Mouse (Mus musculus): Measurements from ENCODE around the gene Slc5a5. TPM values are rescaled to one million over a fixed set of nuclear protein-coding genes. Genes with fewer than 3 reads are reported as not detected.

The Slc5a5 gene
- total RNA-seq, 2 experiments from 2014 or later: 4.4 to 4.5 TPM

DNA sequence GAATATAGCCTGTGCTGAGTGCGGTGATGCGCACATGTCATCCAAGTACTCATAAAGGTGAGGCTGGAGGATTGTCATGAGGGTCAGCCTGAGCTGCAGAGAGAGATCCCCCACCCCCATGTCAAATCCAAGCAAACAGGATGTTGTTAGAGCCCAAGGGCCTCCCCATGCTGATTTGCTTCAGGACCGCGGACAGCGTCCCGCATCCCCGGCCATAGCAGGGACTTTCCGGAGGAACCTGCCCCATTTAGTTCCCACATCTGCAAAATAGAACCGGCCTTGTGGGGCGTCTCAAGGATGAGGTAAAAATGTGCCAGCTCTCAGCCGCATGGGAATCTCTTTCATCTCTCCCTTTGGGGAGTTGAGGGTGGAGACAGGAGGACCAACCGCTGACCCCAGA is 6.9 kb downstream of the Slc5a5 start:
- no peak for DNase-seq
- intact Hi-C loops (cut with DNase I): no loop called here

DNA sequence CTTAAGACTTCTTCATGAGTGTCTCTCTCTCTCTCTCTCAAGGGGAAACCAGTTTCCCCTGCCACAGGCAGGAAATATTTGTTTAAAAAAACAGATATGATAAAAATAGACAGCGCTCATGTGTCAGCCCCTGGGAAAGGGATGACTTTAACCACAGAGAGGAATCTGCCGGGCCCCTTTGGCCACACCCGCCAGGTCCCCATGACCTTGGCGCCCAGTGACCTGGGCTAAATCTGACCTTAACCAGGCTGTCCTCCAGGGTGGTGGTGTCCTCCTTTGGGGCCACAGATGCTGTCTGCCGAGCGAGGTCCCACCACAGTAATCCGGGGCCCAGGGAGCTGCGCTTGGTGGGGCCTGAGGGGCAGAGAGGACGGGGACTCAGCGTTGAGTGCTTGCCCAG is 7.9 kb downstream of the Slc5a5 start:
- DNase-seq: no peak
- intact Hi-C loops (cut with DNase I): no loop called here

DNA sequence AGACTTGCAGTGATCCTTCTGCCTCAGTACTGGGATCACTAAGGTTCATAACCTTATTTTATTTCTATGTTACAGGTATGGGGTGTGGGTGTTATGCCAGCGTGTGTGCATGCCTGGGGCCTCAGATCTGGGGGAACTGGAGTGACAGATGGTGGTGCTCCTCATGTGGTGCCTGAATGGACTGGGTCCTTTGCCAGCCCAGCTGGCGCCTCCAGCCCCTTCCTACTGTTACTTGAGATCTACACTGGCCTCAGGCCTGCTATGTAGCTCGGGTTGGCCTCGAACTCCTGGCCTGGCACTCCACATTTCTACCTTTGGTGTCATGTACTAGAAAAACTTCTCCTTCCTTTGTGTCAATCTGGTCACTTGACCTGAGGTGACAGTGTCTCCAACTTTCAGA is 8.4 kb downstream of the Slc5a5 start:
- DNase-seq: no peak
- intact Hi-C loops (cut with DNase I): no loop called here

DNA sequence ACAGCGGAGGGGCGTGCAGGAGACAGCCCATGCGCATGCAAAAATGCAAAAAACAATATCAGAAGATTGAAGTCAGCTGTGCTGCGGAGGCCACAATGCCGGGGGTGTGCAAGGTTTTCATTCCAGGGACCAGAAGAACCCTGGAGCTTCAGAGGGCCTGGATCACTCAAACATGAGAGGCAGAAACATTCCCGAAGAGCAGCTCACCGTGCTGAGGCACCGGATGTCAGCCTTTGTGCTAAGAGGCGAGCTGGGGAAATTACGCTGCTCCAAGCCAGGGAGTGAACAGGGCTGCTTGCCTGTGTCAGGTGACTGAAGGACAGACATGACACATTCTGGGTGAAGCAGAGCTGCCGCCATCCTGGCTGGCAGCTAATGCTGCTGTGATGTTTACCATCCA is 12.0 kb downstream of the Slc5a5 start:
- DNase-seq: no peak
- intact Hi-C loops (cut with DNase I): no loop called here

DNA sequence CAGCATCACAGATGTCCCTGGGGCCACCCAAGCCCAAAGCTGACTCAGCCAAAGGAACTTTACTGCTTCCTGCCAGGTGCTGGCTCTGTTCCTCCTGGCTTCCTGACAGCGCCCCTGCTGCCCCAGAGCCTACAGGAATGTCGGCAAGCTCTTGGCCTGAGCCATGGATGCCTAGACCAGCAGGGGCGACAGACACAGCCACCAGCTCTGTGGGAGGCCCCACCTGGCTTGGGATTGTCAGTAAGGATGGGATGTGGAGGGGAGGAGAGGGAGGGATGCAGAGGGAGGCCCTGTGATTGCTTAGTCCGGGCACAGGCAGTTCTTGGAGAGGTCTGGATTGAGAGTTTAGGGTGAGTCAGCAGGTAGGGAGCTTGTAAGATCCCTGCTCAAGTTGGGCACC is 12.4 kb downstream of the Slc5a5 start:
- peak; percentile 85 for DNase-seq
- intact Hi-C loops (cut with DNase I): no loop called here

DNA sequence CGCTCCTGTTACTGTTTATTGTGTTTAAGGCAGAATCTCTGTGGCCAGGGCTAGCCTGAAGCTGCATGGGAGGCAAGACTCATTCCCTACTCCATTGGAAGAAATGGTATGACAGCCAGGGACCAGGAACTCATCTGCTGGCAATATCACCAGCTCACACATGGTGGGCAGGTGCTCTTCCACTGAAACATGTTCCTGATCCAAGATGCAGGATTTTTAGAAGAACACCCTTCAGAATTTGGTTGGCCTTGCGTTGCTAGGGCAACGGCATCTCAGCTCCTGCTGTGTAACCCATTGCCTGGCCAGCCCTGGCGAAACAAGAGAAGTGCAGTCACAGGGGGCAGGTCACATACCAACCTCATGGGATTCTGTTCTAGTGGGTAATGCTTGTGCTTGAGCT is 13.1 kb downstream of the Slc5a5 start:
- DNase-seq: no peak
- intact Hi-C loops (cut with DNase I): no loop called here

DNA sequence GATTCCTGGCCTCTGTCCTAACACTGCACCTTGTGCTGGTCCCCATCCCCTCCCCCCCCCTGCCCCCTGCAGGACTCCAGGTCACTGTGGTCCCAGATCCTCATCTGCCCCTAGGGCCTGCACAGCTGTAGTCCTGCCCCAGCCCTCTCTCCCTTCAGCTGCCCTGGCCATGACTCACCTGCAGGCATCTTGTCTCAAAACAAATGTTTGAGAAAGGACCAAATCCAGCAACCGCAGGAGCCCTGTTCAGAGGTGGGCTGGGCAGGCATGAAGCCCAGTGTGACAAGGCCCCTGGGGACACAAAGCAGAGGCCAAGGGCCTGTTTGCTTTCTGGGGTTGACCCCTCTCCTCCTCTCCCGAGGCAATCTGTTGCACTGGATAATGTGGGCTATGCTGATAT is 14.4 kb downstream of the Slc5a5 start:
- DNase-seq: no peak
- intact Hi-C loops (cut with DNase I): no loop called here

DNA sequence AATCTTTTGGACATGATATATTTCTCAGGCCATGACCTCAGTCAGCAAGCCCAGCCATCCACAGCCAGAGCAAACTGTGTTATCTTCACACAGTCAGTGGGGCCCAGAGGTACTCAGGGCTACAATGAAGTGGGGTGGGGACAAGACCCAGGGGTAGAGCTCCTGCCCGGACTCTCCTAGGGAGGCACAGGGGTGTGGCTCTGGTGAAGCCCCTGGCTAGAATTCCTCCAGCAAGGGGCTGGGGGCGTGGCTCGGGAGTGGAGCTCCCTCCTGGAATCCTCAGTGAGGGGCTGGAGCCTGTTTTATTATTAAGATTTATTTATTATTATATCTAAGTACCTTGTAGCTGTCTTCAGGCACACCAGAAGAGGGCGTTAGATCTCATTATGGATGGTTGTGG is 16.2 kb downstream of the Slc5a5 start:
- intact Hi-C loops (cut with DNase I): no loop called here
- no peak for DNase-seq

DNA sequence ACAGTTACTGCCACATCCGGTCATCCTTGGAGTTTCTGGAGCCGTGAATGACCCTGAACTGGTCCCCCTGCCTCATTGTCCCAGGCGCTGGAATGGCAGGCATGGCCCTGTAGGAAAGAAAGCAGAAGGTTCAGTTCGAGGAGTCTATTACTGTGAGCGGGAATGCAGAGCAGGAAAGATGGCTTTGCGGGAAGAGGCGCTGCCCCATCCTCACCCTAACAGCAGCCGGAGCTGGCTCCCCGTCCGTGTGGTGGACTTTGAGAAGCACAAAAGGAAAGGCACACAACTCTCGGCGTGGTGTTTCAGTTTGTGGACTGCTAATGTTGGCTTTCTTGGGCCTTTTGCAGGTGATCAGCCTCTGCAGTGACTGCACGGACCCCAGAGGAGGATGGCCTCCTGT is 18.1 kb downstream of the Slc5a5 start:
- DNase-seq: no peak
- intact Hi-C loops (cut with DNase I): no loop called here

DNA sequence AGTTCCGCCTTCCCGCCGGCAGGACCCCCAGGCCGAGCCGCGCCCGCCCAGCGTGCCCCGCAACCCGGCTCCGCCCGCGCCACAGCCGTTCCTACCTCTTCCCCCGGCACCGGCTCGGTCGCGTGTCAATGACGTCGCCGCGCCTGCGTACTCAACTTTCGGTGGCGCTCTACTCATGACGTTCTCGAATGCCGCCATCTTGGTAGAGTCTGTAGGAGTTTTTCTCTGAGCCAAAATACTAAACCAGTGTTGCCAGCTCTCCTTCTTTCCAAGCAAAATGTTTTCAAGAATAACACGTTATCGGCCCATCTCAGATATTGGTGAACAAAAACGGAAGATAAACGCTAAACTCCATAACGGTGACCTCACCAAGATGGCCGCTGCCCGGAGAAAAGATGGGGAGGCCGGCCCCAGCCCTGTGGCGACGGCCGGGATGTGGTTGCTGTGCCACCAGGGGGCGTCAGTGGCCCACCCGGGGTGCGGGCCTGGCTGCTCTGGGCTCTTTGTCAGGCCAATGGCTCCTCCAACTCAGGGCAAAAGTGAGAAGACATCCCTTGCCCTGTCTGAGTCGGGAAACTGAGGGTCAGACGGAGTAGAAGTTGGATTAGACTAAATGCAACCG is 19.1 kb downstream of the Slc5a5 start, which contains the start of gene Ccdc124:
TSS of gene Ccdc124 (minus strand) at position 572 of the 622 bp plus-strand sequence.
- peak; percentile 95 for DNase-seq
- intact Hi-C loops (cut with DNase I): no loop called here

DNA sequence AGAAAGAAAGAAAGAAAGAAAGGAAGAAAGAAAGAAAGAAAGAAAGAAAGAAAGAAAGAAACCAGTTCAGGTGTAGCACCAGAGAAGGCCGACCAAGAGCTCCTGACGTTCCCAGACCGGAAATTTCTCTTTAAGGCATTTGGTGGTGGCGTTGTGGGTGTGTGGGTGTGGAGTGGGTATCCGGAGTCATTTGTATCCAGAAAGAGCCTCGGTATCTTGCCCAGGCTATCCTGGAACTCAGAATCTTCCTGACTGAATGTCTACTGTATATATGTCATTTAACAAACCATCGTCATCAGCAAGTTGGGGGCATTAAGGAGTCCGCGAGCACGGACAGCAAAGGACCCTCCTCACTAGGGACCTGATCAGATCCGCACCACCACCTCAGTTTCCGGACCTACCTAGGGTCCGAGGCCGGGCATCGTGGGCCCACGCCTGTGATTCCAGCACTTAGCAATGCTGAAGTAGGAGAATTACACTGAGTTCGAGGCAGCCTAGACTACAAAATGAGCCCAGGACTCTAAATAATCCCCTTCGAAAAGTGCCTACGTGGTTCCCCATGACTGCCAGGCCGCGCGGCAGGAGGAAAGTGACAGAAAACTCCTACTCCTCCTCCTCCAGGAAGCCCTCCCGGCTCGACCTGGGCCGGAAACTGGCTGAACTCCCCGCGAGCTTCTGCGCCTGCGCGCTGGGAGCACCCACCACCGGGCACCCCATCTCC is 19.8 kb downstream of the Slc5a5 start:
- intact Hi-C loops (cut with DNase I): no loop called here
- no peak for DNase-seq

DNA sequence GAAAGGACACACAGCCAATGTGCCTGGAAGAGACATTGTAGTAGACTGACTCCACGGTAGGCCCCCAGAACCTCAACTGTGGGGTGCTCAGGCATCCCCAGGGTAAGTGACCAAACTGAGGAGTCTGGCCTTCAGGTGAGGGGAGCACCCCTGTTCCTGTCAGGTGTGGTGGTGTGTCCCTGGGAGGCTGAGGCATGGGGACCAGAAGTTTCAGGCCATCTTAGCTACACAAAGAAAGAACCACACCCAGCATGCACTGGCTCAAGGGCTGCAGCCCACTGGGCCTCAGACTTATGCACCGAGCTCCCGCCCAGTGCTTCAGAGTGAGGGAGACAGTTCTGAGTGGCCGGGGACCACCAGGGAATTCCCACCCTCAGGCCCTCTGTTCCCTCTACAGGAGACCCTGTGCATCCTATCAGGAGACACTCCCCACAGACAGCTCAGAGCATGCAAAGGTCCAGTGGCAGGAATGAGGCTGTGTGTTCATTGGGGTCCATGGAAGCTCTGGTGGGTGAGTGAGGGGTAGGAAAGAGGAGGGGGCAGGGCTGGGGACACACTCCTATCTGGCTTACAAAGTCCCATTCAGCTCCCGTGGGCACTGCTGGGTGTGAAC is 21.3 kb downstream of the Slc5a5 start:
- intact Hi-C loops (cut with DNase I): no loop called here
- DNase-seq: no peak

DNA sequence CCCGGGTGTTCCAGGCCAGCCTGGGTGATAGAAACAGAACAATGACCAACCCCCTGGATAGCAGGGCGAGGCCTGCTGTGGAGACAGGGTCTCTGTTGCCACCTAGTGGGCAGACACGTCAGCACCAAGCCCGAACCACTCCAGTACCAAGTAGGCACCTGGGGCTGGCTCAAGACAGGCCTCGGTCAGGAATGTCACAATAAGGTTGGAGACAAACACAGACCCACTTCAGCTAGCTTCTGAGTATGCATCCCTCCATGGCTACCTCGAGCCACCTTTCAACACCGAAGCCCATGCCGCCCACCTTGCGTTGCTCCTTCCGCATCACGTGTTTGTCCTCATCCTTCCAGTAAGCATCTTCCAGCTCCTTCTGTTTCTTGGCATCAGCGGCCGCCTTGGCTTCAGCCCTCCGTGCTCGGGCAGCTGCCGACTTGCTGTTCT is 22.9 kb downstream of the Slc5a5 start:
- intact Hi-C loops (cut with DNase I): no loop called here
- DNase-seq: peak; percentile 81

DNA sequence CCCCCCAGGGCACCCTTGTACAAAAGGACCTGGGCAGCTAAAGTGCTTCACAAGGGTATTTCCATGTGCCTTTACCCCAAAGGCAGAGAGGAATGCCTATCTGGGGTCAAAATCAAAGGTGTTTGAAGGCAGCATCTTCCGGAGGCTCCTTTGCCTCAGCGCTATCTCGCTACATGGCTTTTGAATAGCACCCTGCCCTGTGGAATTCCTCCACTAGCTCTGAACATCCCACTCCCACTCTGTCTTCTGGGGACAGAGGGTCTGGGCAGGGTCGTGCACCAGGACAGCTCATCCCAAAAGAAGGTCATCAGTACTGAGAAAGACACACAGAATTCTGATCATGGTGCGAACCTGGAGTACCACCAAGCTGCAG is 23.4 kb downstream of the Slc5a5 start:
- intact Hi-C loops (cut with DNase I): no loop called here
- DNase-seq: no peak

DNA sequence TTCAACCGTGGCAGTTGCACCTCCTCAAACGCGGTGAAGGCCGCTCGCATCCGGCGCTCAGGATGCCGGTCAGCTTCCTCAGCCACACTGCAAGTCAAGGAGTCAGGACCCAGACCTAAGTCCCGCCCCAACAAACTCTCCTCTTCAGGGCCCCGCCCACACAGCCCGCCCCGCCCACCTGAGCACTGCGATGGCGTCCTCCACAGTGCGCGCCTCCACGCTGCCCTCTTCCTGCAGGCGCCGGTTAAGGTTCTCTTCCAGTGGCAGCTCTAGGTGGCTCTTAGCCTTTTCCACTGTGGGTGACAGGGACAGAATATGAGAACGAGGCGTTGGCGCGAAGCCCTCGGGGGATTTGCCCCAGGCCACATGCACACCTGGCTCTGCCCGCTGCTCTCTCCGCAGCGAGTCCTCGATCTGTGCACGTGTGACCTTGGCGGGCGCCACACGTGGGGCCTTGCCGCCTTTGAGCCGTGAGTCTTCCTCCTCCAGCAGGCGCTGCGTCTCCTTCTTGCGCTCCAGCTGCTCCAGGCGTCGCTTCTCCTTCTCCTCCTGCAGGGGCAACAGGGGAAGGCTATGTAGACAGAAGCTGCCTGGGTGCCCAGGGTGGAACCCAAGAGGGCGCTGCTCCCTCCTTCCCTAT is 23.9 kb downstream of the Slc5a5 start:
- intact Hi-C loops (cut with DNase I): no loop called here
- no peak for DNase-seq

DNA sequence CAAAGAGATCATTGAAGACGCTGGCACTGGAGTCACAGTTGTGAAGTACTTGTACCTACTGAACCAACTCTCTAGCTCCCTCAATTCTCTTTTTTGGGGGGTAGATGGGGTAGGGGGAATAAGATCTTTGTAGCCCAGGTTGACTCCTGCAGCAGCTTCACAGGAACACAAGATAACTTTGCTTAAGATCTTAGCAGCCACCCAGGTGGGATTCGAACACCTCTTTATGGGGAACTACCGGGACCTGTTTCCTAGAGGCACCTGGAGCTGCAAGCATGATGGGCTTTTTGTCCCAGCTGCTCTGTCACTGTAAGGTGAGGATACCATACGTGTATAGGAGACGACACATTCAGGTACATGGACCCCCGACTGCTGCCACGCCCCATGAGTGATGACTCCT is 26.0 kb downstream of the Slc5a5 start:
- no peak for DNase-seq
- intact Hi-C loops (cut with DNase I): no loop called here

DNA sequence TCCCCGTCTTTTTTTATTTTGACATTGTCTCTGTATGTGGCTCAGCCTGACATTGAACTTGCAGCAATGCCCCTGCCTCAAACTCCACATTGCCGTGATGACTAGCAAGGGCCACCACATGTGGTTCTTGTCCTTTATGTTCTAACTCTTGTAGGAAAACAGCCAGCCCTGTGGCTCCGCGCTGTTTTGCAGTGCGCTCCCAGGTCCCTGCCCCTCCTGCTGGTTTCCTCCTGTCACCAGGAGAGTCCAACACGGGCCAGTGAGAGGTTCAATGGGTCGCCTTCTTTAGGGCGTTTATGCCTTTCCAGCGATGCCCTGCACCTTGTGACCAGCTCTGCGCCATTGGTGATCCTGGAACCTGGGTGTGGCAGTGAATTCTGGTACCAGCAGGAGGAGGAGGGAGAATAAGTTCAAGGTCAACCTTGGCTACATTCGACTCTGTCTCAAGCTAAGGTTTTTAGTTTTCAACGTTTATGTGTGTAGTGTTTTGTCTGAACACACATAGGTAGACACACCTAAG is 26.5 kb downstream of the Slc5a5 start:
- DNase-seq: no peak
- intact Hi-C loops (cut with DNase I): no loop called here

DNA sequence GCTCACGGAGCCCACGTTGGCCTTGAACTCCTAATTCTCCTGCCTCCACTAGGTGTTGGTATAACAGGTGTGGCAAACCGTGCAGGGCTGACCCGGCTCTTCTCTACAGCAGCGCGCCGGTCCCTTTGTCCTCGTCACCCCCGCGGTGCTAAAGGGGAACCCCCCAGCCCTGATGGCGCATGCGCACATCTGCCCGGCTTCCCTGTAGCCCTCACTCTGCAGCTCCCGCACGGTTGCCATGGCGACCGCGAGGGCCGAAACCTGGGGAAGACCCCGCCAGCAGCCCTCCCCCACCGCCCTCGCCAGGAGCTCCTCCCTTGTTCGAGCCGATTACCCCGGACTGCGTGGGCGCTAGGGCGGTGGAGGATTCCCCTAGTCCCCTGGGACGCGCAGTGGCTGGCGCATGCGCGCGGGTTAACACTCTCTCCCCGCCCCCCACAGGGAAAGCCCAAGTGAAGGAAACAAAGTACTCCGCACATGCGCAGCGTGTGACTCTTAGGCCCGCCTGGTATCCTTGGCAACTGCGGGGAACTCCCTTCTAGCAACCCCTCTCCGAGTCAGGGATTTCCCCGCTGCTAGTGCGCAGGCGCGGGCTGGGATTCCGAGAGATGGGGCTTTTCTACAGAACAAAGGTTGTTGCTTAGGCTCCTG is 27.1 kb downstream of the Slc5a5 start:
- DNase-seq: peak; percentile 100
- intact Hi-C loops (cut with DNase I): no loop called here

DNA sequence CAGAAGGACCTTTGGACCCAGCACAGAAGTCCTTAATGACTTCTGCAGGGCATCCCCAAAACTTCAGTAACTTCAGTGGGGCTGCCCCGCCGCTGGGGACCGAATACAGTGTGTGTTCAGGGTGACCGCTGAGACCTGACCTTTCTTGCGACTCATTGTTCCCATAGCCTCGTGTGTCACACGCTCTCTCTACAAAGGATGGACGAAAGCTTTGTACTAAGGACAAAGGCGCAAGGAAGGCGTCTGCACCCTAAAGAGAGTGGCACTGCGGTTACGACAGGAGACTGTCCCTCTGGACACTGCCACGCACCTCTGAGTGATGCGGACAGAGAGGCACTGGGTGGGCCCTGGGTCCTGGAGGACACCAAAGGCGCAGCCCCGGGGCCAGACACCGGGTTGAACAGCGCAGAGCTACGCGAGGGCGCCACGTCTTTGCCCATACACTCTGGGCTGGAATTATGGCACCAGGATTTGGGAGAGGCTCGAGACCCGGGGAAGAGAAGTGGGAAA is 27.8 kb downstream of the Slc5a5 start:
- no peak for DNase-seq
- intact Hi-C loops (cut with DNase I): no loop called here

DNA sequence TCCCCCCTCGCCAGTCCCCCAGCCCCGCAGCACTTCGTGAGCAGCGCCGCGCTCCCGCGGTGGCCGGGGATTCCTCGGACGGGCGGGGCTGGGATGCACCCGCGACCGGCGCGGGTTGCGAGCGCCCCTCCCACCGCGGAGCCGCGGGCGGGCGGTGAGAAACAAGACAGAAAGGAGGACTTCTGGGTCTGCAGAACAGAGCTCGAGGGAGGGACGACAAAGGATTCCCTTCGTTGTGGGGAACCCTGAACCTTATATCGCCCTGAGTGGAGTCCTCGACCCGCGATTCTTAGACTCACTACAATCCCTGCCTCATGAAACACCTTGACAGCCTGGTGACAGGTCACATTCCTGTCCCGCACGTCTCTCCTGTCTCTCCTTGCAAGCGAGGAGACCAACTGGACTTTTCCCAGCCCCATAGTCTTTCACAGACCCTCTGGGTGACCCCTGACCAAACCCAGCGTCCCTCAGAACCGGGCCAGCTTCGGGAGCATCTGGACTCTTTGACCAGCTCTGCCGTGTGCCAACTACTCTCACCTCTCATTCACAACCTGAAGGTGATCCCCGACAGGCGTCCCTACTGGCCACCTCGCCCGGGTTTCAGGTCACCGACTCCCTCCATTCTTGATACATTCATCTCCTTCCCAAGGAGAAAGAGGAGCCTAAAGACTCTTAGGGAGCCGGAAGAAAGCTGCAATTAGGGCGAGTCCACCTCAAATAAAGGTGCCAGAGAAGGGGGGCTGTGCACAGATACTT is 28.4 kb downstream of the Slc5a5 start:
- intact Hi-C loops (cut with DNase I): no loop called here
- DNase-seq: no peak

Data from left cerebral cortex, postnatal 4 days (tissue).